Mouse (Mus musculus): ENCODE data around the gene Tmem259.
A peak's percentile ranks its signal among the peaks of the same experiment; 100 is the strongest.

Gene Tmem259

GRCm38 (mm10) chr10:79965325-79965724 lies 18.8 kb downstream of the Tmem259 start:
- DNase-seq (ENCODE audit: low read depth, low spot score) = no peak

DNA sequence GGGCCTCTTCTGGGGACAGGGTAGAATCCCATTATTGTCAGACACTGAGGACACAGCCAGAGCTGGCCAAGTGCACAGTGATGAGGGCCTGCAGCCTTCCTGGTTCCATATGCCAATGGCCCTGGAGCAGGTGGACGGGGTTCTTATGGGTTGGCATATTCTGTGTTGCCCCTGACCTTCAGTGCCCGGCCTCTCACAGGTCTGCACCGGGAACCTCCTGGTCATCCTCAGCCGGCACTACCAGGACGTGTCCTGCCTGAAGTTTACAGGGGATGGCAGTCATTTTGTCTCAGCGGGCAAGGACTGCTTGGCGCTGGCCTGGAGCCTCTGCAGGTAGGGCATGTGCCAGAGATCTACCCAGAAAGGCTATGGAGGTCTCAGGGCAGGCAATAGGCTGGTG lies 19.4 kb downstream of the Tmem259 start:
- no peak for DNase-seq (ENCODE audit: low read depth, low spot score)

- DNase-seq (ENCODE audit: low read depth, low spot score) = no peak
Measured at GRCm38 (mm10) chr10:79960671-79961294, 23.3 kb downstream of the Tmem259 start.

- peak; percentile 100 for DNase-seq (ENCODE audit: low read depth, low spot score)
Measured at GRCm38 (mm10) chr10:79959847-79960601, 24.1 kb downstream of the Tmem259 start, which contains the start of gene Wdr18. Gene Wdr18, plus strand, starts transcription at chr10:79960152.

DNA sequence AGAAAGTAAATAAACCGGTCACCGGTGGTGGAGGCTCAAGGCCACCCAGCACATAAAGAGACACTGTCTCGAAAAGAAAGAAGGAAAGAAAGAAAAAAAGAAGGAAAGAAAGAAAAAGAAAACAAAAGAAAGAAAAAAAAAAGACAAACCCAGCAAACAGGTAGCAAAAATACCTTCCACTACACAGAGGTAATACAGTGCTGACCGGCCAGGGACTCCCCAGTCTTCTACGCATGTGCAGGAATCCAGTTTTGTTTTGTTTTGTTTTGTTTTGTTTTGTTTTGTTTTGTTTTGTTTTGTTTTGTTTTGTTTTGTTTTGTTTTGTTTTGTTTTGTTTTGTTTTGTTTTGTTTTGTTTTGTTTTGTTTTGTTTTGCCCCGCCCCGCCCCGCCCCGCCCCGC lies 24.7 kb downstream of the Tmem259 start:
- peak; percentile 52 for DNase-seq (ENCODE audit: low read depth, low spot score)

- peak; percentile 89 for DNase-seq (ENCODE audit: low read depth, low spot score)
Measured at GRCm38 (mm10) chr10:79958140-79958816, 25.9 kb downstream of the Tmem259 start.

DNA sequence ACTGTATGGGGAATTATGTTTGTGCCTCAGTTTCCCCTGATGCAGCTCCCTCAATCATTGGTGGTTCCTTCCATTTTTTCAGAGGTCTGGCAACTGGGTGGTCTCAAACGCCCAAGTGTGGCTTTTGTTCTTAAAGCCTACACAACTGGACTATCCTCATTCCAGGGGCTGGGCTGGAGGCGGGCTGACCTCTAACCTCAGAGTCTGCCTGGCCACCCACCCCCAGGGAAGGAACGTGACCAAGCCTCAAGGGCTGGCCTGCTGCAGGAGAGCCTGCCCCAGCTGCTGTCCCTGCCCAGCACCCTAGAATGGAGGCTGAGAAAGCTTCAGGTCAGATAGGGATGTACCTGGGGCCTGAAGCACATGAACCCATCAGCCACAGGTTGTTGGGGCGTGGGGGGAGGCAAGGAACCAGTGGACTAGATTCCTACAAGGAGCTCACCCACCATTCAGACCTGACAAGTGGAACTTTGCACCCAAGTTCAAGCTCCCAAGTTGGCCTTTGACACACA lies 27.4 kb downstream of the Tmem259 start:
- DNase-seq (ENCODE audit: low read depth, low spot score) = no peak

- DNase-seq (ENCODE audit: low read depth, low spot score) = no peak
Measured at GRCm38 (mm10) chr10:79955691-79956090, 28.4 kb downstream of the Tmem259 start.

GRCm38 (mm10) chr10:79953946-79954345 lies 30.2 kb downstream of the Tmem259 start:
- DNase-seq (ENCODE audit: low read depth, low spot score) = peak; percentile 60

GRCm38 (mm10) chr10:79950661-79951060 lies 33.5 kb downstream of the Tmem259 start:
- DNase-seq (ENCODE audit: low read depth, low spot score) = no peak

DNA sequence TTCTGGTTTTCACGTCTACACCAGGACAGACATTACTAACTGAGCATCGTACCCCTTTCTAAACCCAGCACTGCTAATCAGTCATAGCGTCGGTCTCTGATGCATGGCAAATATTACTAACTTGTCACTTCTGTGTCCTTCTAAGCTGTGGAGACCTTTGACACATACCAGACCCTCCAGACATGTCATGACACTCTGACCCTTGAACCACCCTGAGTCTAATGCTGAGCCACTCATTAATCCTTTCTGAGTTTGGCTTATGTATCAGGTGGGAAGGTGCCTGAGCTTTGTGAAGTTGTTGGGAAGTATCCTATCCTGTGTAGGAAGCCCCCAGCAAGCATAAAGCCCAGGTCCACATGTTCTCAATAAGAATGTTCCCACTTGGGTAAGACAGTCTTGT lies 34.3 kb downstream of the Tmem259 start:
- no peak for DNase-seq (ENCODE audit: low read depth, low spot score)

DNA sequence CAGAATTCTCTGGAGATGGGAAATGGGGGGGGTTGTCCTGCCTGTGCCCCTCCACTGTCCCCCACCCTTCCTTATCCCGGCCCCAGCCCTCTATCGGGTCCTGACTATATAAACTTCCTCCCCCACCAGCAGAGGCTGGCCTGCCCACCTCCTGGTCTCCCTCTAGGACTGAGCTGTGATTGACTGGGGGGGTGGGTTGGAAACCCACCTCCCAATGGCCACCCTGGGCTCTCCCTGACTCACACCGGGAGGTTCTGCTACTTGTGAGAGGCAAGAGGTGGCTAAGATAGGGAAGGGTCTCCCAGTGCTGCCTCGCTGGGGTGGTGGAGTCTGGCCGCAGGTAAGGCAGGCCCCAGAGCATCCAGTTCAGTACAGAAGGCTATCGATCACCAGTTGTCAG lies 36.6 kb downstream of the Tmem259 start:
- no peak for DNase-seq (ENCODE audit: low read depth, low spot score)

DNA sequence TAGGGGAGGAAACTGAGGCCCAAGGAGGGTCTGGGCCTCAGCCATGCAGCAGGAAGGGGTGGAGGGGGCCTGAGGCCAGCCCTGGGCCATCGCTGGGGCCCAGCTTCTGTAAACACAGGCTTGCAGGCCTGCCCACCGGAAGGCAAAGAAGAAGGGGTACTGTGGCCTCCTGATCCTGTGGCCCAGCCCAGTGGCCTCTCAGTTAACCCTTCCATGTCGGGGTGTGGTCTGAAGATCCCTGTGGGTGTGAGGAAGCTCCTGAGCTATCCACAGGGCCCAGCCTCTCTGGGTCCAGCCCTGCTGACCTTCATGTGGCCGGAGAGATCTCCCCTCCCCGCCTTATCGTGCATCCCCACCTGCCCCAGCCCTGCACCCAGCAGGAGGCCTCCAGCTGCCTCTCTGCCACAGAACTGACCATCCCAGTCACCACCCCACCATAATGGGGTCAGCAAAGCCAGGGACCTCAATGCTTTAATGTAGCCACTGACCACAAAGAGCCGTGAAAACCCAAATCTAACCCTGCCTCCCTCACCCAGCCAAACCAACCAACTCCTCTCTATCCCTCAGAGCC lies 37.3 kb downstream of the Tmem259 start:
- no peak for DNase-seq (ENCODE audit: low read depth, low spot score)

GRCm38 (mm10) chr10:79945507-79946234 lies 38.5 kb downstream of the Tmem259 start:
- DNase-seq (ENCODE audit: low read depth, low spot score) = no peak

DNA sequence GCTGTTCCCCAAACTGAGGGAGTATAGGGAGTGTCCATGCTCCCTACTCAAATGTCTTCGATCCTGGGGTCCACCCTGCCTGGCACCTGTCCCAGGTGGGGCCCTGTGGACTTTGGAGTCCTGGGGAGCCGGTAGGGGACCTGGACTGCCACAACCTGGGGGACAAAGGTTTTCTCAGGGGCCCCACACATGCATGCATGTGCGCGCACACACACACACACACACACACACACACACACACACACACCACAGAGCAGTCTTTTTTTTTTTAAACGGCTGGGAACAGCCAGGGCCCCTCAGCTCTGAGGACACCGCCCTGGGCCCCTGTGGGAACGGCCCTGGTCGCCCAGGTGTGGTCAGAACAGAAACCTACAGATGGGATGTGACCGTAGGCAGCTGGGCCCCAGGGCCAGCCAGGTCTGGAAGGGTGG lies 40.6 kb downstream of the Tmem259 start:
- peak; percentile 81 for DNase-seq (ENCODE audit: low read depth, low spot score)

- peak; percentile 78 for DNase-seq (ENCODE audit: low read depth, low spot score)
Measured at GRCm38 (mm10) chr10:79942988-79943387, 41.1 kb downstream of the Tmem259 start.

DNA sequence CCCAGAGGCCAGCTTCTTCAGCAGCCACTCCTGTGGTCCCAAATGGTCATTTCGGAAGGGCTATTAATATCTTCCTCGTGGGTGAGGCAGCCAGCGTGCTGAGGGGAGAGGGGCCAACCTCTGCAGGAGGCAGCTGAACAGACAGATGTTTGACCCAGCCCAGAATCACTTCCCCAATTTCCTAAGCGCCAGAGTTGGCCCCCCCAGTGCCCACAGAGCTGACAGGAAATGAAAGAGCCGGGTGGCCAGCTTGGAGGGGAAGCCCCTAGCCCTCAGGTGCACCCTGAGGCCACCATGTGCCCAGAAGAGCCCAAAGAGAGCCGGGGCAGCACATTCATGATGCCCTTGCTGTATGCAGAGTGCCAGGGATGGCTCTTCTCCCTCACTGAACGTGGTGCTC lies 43.4 kb downstream of the Tmem259 start:
- DNase-seq (ENCODE audit: low read depth, low spot score) = peak; percentile 97

DNA sequence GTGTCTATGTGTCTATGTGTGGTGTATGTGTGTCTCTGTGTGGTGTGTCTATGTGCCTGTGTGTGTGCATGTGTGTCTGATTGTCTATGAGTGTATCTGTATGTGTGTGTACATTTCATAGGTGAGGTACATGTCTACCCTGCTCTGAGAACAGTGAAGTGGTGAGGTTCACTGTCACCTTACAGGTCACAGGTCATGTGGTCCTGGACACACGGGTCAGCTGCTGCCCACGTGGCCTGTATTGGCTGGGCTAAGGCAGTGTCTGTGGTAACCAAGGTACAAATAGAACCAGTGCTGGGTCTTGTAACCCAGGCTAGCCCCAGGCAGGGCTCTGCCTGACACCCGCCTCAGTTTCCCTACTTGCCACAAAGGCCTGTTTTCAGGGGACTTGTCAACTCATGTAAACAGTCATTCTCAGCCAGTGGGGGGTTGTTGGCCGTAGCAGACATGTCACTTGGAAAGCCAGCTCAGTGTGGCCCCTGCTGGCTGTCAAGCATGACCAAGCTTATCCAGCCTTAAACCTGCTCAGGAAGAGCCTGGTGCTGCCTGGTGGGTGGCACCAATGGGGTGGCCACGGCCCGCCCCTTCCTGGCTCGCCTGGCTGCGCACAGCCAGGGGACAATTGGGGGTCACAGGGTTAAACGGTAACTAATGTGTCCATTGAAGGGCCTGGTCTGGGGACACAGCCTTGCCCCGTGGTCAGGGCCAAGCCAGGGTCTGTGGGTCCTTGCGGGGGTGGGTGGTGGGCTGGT lies 46.2 kb downstream of the Tmem259 start:
- no peak for DNase-seq (ENCODE audit: low read depth, low spot score)

- DNase-seq (ENCODE audit: low read depth, low spot score) = no peak
Measured at GRCm38 (mm10) chr10:79936911-79937441, 47.2 kb downstream of the Tmem259 start.

DNA sequence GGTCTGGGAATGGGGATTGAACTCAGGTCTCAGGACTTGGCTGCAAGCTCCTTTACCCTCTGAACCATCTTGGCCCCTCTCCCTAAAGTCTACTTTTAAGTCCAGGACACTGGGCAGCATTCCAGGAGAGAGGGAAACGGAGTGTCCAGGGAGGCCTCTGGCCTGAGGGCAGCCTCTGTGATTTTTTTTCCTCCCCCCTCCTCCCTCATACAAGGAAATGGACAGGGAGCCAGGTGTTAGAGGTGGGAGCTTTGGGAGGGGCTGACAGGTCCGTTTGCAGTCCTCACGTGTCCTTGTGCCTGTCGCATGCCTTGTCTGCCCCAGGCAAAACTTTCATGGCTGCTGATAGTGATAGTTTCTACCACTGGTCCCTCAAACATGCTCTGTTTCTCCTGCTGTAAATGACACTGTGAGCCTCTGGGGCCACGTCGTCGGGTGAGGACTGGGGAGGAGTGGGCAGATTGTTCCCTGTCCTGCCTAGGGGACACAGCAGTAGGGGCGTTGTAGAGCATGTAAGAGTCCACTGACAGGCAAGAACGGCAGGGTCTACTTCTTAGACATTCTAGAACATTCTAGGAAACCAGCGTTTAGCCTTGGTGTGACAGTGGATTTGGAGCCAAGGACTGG lies 47.7 kb downstream of the Tmem259 start:
- DNase-seq (ENCODE audit: low read depth, low spot score) = no peak

Data from A20 (cell line).